Comparison of ENCODE assay signal across 27 mouse cellular contexts in the genomic region with DNA sequence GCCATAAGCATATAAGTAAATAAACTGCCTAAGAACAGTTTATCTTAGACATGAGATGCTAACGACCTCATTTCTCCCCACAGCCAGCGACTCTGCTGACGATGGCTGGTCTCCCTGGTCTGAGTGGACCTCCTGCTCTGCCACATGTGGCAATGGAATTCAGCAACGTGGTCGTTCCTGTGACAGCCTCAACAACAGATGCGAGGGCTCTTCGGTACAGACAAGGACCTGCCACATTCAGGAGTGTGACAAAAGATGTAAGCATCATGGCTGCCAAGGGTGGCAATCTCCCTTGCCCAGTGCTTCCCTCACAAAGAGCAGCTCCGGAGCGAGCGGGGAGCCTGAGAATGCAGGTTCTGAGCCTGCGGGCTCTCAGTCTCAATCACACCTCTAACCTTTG. TPM values are rescaled to one million over a fixed set of nuclear protein-coding genes. Genes with fewer than 3 reads are reported as not detected.
DNase-seq lines count a peak whose midpoint lies in the region; ATAC-seq lines count a peak whose summit lies in the region.
"Had no signal": no experiment of that assay in that cellular context is flagged by ENCODE, and none has a peak within 500 bp of the region (broad histone marks: within the 10 kb centered on the region; RNA-seq: fewer than 3 reads in every experiment).

No protein-coding gene starts in this region.

- no peaks in the 10 kb centered on the region for H3K9me3 ChIP-seq in forebrain, embryonic 11.5 days (ENCODE audit: control insufficient read depth, low read length)
- H3K9me3 ChIP-seq in forebrain, embryonic 16.5 days (ENCODE audit: control insufficient read depth, low read length): no peaks in the 10 kb centered on the region
- no peaks in the 10 kb centered on the region for H3K9me3 ChIP-seq in lung, embryonic 15.5 days
- H3K9me3 ChIP-seq: embryonic facial prominence, embryonic 13.5 days; heart, embryonic 10.5 days; hindbrain, embryonic 12.5 days; hindbrain, embryonic 15.5 days had no signal

- 81% methylated on average over 11 of the region's 11 CpGs for WGBS in forebrain, embryonic 11.5 days
- WGBS in forebrain, embryonic 16.5 days: 72% methylated on average over 11 of the region's 11 CpGs
- WGBS in lung, embryonic 15.5 days: 41% methylated on average over 11 of the region's 11 CpGs

- no peak for ATAC-seq in forebrain, embryonic 11.5 days (replicated peaks; ENCODE audit: low FRiP score)
- no peak for ATAC-seq in forebrain, embryonic 16.5 days
- ATAC-seq in lung, embryonic 15.5 days (ENCODE audit: borderline replicate concordance, extremely low read depth, low FRiP score, low TSS enrichment): no peak
- ATAC-seq: forebrain, embryonic 14.5 days had no signal

- H3K36me3 ChIP-seq in forebrain, embryonic 11.5 days (ENCODE audit: control insufficient read depth, insufficient read depth, low read length): peaks cover 2% of the 10 kb centered on the region; the same call in 1 of the 2 replicates
- H3K36me3 ChIP-seq in forebrain, embryonic 16.5 days (ENCODE audit: control insufficient read depth, insufficient read depth): no peaks in the 10 kb centered on the region; the same call in 1 of the 2 replicates
- H3K36me3 ChIP-seq in lung, embryonic 15.5 days: peaks cover 81% of the 10 kb centered on the region
- H3K36me3 ChIP-seq: G1E; hindbrain, embryonic 15.5 days had no signal

- H3K9ac ChIP-seq in forebrain, embryonic 11.5 days (ENCODE audit: low read length): no peak overlapping the region
- no peak overlapping the region for H3K9ac ChIP-seq in forebrain, embryonic 16.5 days (replicated peaks; ENCODE audit: low read depth, low read length)
- no peak overlapping the region for H3K9ac ChIP-seq in lung, embryonic 15.5 days
- H3K9ac ChIP-seq: embryonic facial prominence, embryonic 13.5 days; hindbrain, embryonic 12.5 days; hindbrain, embryonic 15.5 days had no signal

- H3K27me3 ChIP-seq in forebrain, embryonic 11.5 days (ENCODE audit: control insufficient read depth, insufficient read depth, low read length): no peaks in the 10 kb centered on the region
- H3K27me3 ChIP-seq in forebrain, embryonic 16.5 days (replicated peaks; ENCODE audit: control insufficient read depth, insufficient read depth, low read length): 0 out of 2 replicates have a peak, but pooled peaks cover 5% of the 10 kb centered on the region
- no peaks in the 10 kb centered on the region for H3K27me3 ChIP-seq in lung, embryonic 15.5 days
- H3K27me3 ChIP-seq: CH12.LX; embryonic facial prominence, embryonic 13.5 days; Patski had no signal

- H3K4me1 ChIP-seq in forebrain, embryonic 11.5 days (replicated peaks; ENCODE audit: control insufficient read depth, insufficient read depth, low read length): peaks cover 4% of the 10 kb centered on the region; the same call in 1 of the 2 replicates
- peaks cover 10% of the 10 kb centered on the region for H3K4me1 ChIP-seq in forebrain, embryonic 16.5 days (replicated peaks; ENCODE audit: control insufficient read depth, insufficient read depth, low read length)
- peaks cover 37% of the 10 kb centered on the region for H3K4me1 ChIP-seq in lung, embryonic 15.5 days

- H3K4me2 ChIP-seq in forebrain, embryonic 11.5 days (ENCODE audit: low read depth, low read length, severe bottlenecking): no peak overlapping the region
- no peak overlapping the region for H3K4me2 ChIP-seq in forebrain, embryonic 16.5 days (ENCODE audit: low read length)
- no peak overlapping the region for H3K4me2 ChIP-seq in lung, embryonic 15.5 days
- H3K4me2 ChIP-seq: embryonic facial prominence, embryonic 13.5 days; hindbrain, embryonic 12.5 days; hindbrain, embryonic 15.5 days had no signal

- H3K4me3 ChIP-seq in forebrain, embryonic 11.5 days (ENCODE audit: low read depth, low read length): no peak overlapping the region
- no peak overlapping the region for H3K4me3 ChIP-seq in forebrain, embryonic 16.5 days (replicated peaks; ENCODE audit: low read length)
- no peak overlapping the region for H3K4me3 ChIP-seq in lung, embryonic 15.5 days
- H3K4me3 ChIP-seq: embryonic facial prominence, embryonic 10.5 days; embryonic facial prominence, embryonic 13.5 days; forebrain, embryonic 10.5 days; heart, adult 2 months; heart, embryonic 10.5 days; hindbrain, embryonic 12.5 days; hindbrain, embryonic 15.5 days had no signal

- peak; percentile 31 for DNase-seq in forebrain, embryonic 11.5 days (ENCODE audit: low spot score)
- DNase-seq in lung, postnatal 25 days (ENCODE audit: low spot score): no peak
- peak; percentile 31 for DNase-seq in testis, postnatal 10 days (ENCODE audit: low spot score)
- DNase-seq in testis, postnatal 14 days (ENCODE audit: low spot score): no peak
- DNase-seq in c-Kit-positive CD71-positive TER-119-positive erythroid progenitor cells, embryonic 14.5 days (ENCODE audit: low spot score): no peak
- DNase-seq: adrenal gland, postnatal 10 days; adrenal gland, postnatal 36 days; B cell, adult 2 months; cerebellum, adult 11 months; cerebellum, adult 2 months; cerebellum, adult 9-11 months; cerebellum, postnatal 36 days; embryo, embryonic 11 days; gastrocnemius, postnatal 25 days; heart, adult 2 months had no signal

- H3K27ac ChIP-seq in forebrain, embryonic 11.5 days (ENCODE audit: low read depth, low read length): no peak overlapping the region
- H3K27ac ChIP-seq in forebrain, embryonic 16.5 days (ENCODE audit: low read length): no peak overlapping the region
- 0 out of 2 replicates have a peak overlapping the region, but pooled peaks have one; percentile 9 for H3K27ac ChIP-seq in lung, embryonic 15.5 days
- H3K27ac ChIP-seq: embryonic facial prominence, embryonic 10.5 days; embryonic facial prominence, embryonic 13.5 days; forebrain, embryonic 10.5 days; heart, adult 2 months; heart, embryonic 10.5 days; hindbrain, embryonic 12.5 days; hindbrain, embryonic 15.5 days had no signal

RNA-seq across cellular contexts. Expression of a gene that starts 5.7 kb away (rescaled TPM):
- 61.2 and 63.4 TPM in 2 replicates for polyA plus RNA-seq in forebrain, embryonic 11.5 days (2014; fragmentation: Nextera tagmentation; extraction: Ambion mirVana)
- polyA plus RNA-seq in forebrain, embryonic 16.5 days (2015; fragmentation: Nextera tagmentation; extraction: Ambion mirVana): 11.5 and 17.3 TPM in 2 replicates
- 184 and 185 TPM in 2 replicates for polyA plus RNA-seq in lung, embryonic 15.5 days (2015; fragmentation: Nextera tagmentation; extraction: Ambion mirVana)

Comparison
In these comparisons a context has a peak if more than half of its experiments do, and no peak if none do; other contexts are left out.
1. DNase-seq: peak in forebrain, embryonic 11.5 days (single experiment) and testis, postnatal 10 days (single experiment); none in lung, postnatal 25 days (single experiment), testis, postnatal 14 days (single experiment) and c-Kit-positive CD71-positive TER-119-positive erythroid progenitor cells, embryonic 14.5 days (single experiment).